Mouse (Mus musculus): Measurements from ENCODE around the gene Vangl1. TPM values are rescaled to one million over a fixed set of nuclear protein-coding genes. Genes with fewer than 3 reads are reported as not detected.

Vangl1 gene
- polyA plus RNA-seq, 1 experiment from 2014 or later, result 28.4 TPM

DNA sequence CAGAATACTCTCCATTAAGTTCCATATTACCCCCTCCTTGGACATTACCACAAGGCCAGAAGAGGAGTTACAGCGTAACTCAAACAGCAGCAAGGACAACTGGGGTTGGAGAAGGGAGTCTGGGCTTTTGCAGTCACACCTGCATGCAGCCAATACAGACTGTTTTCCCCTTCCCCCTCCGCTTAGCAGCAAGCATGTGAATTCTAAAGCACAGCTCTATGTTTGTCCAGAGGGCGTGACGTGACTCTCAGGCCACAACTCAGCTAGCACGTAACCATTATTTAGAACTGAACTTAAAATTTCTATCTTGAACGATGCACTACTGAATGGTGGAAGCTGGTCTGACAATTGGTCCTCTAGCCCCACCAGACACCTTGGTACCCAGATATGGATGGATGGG is 63.9 kb downstream of the Vangl1 start:
- Histone ChIP-seq H3K27me3 (ENCODE audit: insufficient read depth, low read length) (no peaks in the 10 kb centered on the region), H3K4me1 (ENCODE audit: insufficient read depth) (peaks cover 11% of the 10 kb centered on the region; the same call in 1 of the 2 replicates), H3K4me3 (ENCODE audit: low read depth, low read length) (no peak overlapping the region), H3K9me3 (ENCODE audit: low read depth, low read length) (no peaks in the 10 kb centered on the region), H3K4me2 (no peak overlapping the region), H3K36me3 (ENCODE audit: insufficient read depth) (no peaks in the 10 kb centered on the region), H3K27ac (ENCODE audit: low read depth) (0 out of 2 replicates have a peak overlapping the region, but pooled peaks have one; percentile 2), H3K9ac (no peak overlapping the region)
- DNase-seq (no peak), ATAC-seq (ENCODE audit: insufficient read depth) (no peak)
- 72% methylated on average over 6 of the region's 6 CpGs for WGBS
- no peak for TF ChIP-seq CTCF (IDR thresholded peaks at IDR 0.05; ENCODE audit: low read depth)

DNA sequence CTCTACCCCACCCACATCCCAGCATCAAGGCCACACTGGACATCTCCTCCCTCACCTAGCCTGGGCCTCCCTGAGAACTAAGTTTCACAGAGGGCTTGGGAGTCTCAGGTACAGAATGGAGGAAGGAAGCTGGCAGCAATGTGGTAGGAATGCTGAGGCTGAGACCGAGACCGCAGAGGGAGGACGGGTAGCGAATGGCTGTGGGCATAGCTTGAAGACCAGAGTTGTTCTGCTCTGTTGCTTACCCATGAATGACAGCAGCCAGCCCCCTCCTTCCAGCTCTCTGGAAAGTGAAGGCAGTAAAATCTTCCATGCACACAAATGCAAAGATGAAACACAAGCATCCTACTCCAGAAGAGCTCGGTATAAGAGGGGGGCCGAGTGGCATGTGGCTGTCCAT is 65.6 kb downstream of the Vangl1 start:
- H3K4me3 ChIP-seq (ENCODE audit: low read depth, low read length), result no peak overlapping the region
- H3K27ac ChIP-seq (ENCODE audit: low read depth), result no peak overlapping the region
- no peak overlapping the region for H3K9ac ChIP-seq
- DNase-seq (no peak), ATAC-seq (ENCODE audit: insufficient read depth) (no peak)
- no peak overlapping the region for H3K4me2 ChIP-seq
- peaks cover 15% of the 10 kb centered on the region; the same call in 1 of the 2 replicates for H3K4me1 ChIP-seq (ENCODE audit: insufficient read depth)
- no peaks in the 10 kb centered on the region for H3K27me3 ChIP-seq (ENCODE audit: insufficient read depth, low read length)
- H3K36me3 ChIP-seq (ENCODE audit: insufficient read depth), result no peaks in the 10 kb centered on the region
- WGBS, result 79% methylated on average over 6 of the region's 6 CpGs
- no peak for TF ChIP-seq CTCF (IDR thresholded peaks at IDR 0.05; ENCODE audit: low read depth)
- H3K9me3 ChIP-seq (ENCODE audit: low read depth, low read length), result no peaks in the 10 kb centered on the region

DNA sequence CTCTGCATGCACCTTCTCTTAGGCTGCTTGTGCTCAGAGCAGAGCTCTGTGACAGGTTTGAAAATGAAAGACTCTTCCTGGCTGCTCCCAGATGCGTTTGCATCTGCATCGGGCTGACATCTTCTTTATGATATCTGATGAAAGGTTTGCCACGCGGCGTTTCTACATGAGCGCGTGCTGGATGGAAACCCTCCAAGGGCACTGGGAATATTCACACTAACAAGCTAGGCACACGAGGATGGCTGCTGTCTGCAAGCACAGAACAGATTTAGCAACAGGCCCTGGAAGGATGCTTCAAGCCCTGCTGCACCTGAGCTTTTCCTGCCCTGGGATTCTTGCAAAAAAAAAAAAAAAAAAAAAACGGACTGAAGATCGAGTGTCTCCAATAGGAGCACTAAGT is 67.3 kb downstream of the Vangl1 start:
- H3K4me3 ChIP-seq (ENCODE audit: low read depth, low read length), result no peak overlapping the region
- no peak overlapping the region for H3K9ac ChIP-seq
- no peaks in the 10 kb centered on the region for H3K36me3 ChIP-seq (ENCODE audit: insufficient read depth)
- TF ChIP-seq CTCF (IDR thresholded peaks at IDR 0.05; ENCODE audit: low read depth), result no peak
- H3K27ac ChIP-seq (ENCODE audit: low read depth), result peak overlapping the region; percentile 94
- 63% methylated on average over 10 of the region's 10 CpGs for WGBS
- H3K27me3 ChIP-seq (ENCODE audit: insufficient read depth, low read length), result no peaks in the 10 kb centered on the region
- DNase-seq, result no peak
- H3K4me1 ChIP-seq (ENCODE audit: insufficient read depth), result peaks cover 15% of the 10 kb centered on the region; the same call in 1 of the 2 replicates
- no peak for ATAC-seq (ENCODE audit: insufficient read depth)
- no peaks in the 10 kb centered on the region for H3K9me3 ChIP-seq (ENCODE audit: low read depth, low read length)
- H3K4me2 ChIP-seq, result no peak overlapping the region

DNA sequence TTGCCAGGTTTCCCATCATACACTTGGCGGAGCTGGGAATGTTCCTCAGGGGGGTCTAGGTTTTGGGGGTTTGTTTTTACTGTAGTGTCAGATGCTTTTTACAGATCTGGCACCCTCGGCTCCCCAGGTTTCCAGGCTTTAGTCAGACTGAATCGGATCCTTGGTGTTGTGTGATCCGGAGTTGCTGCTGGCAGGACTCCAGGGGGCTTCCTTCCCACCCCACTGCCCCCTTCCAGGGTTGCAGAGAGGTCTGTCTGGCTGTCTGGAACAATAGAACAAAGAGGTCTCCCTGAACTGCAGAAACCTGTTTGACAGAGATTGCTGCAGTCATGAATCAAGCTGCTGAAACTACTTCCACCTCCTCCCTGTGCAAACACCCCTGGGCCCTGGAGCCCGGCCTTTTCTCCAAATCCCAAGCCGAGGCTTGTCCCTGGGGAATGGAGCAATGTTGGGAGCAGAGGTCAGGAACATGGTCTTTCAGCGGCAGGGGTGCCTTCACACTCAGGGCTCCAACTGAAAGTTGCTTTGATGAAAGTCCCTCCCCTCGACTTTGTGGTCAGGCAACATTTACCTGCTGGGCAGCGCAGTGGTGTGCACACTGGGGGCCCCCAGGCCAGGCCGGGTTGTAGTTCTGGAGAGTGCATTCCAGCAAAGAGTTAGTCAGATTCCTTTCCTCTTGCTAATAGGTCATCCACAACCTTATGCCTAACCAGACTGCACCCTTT is 68.9 kb downstream of the Vangl1 start:
- ATAC-seq (ENCODE audit: insufficient read depth) (peak; percentile 87), DNase-seq (peak; percentile 74)
- Histone ChIP-seq H3K4me1 (ENCODE audit: insufficient read depth) (peaks cover 15% of the 10 kb centered on the region; the same call in 1 of the 2 replicates), H3K27me3 (ENCODE audit: insufficient read depth, low read length) (no peaks in the 10 kb centered on the region), H3K9ac (no peak overlapping the region), H3K4me2 (peak overlapping the region; percentile 15; the same call in 1 of the 2 replicates), H3K27ac (ENCODE audit: low read depth) (peak overlapping the region; percentile 94), H3K36me3 (ENCODE audit: insufficient read depth) (no peaks in the 10 kb centered on the region), H3K4me3 (ENCODE audit: low read depth, low read length) (no peak overlapping the region), H3K9me3 (ENCODE audit: low read depth, low read length) (no peaks in the 10 kb centered on the region)
- 18% methylated on average over 10 of the region's 10 CpGs for WGBS
- TF ChIP-seq CTCF (IDR thresholded peaks at IDR 0.05; ENCODE audit: low read depth), result no peak

DNA sequence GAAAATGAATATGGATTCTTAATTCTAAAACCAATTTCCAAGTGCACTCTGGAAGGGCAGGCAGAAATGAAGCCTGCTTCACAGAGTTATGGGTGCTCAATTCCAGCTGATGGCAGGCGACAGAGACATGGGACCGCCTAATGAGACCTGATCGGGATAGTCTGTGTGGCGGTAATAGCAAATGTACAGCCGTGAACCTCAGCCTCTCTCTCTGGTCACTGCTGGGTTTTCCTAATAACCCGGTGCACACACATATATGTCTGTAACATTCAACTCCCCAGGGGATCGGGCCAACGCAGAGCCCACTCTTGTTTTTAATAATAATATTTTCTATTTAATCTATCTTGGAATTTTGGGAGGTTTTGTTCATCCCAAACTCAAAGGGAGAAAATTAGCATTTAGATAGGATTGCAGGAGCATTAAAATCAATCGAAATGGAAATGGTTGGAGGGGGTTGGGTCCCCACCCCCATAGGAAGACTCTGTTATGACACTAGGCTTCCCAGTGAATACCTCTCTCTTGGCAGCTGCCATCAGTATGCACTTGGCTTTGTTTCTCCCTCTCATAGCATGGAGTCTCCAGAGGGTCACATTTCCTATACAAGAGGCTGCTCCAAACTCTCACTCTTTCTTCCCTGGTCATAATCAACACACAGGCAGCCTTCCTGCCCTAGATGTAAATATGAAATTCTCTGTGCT is 72.7 kb downstream of the Vangl1 start:
- DNase-seq, result no peak
- Histone ChIP-seq H3K4me2 (no peak overlapping the region), H3K9me3 (ENCODE audit: low read depth, low read length) (no peaks in the 10 kb centered on the region), H3K4me1 (ENCODE audit: insufficient read depth) (peaks cover 14% of the 10 kb centered on the region; the same call in 1 of the 2 replicates), H3K4me3 (ENCODE audit: low read depth, low read length) (no peak overlapping the region), H3K27me3 (ENCODE audit: insufficient read depth, low read length) (no peaks in the 10 kb centered on the region), H3K36me3 (ENCODE audit: insufficient read depth) (no peaks in the 10 kb centered on the region), H3K27ac (ENCODE audit: low read depth) (no peak overlapping the region), H3K9ac (no peak overlapping the region)
- WGBS, result 81% methylated on average over 9 of the region's 9 CpGs
- TF ChIP-seq CTCF (IDR thresholded peaks at IDR 0.05; ENCODE audit: low read depth), result no peak
- no peak for ATAC-seq (ENCODE audit: insufficient read depth)

DNA sequence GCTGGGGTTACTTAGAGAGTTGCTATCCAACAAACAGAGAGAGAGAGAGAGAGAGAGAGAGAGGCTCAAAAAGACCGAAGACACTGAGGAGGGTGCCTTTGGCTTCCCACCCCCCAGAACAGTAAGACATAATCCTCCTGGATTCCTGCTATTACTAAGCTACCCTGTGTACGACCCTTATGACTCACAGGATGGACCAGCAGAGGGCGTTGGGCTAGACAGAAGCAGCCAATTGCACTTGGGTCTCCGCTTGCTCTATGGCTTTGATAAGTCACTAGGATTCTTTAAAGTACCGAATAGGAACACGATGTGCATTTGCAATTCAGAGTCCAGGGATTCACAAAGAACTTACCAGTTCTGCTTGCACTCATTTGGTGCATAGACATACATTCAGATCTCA is 74.0 kb downstream of the Vangl1 start:
- Histone ChIP-seq H3K9ac (no peak overlapping the region), H3K4me3 (ENCODE audit: low read depth, low read length) (no peak overlapping the region), H3K9me3 (ENCODE audit: low read depth, low read length) (no peaks in the 10 kb centered on the region), H3K27me3 (ENCODE audit: insufficient read depth, low read length) (no peaks in the 10 kb centered on the region), H3K36me3 (ENCODE audit: insufficient read depth) (no peaks in the 10 kb centered on the region), H3K4me2 (no peak overlapping the region), H3K27ac (ENCODE audit: low read depth) (no peak overlapping the region), H3K4me1 (ENCODE audit: insufficient read depth) (peaks cover 3% of the 10 kb centered on the region; the same call in 1 of the 2 replicates)
- TF ChIP-seq CTCF (IDR thresholded peaks at IDR 0.05; ENCODE audit: low read depth), result peak; percentile 39
- ATAC-seq (ENCODE audit: insufficient read depth) (no peak), DNase-seq (no peak)
- WGBS, result 64% methylated on average over 6 of the region's 6 CpGs

DNA sequence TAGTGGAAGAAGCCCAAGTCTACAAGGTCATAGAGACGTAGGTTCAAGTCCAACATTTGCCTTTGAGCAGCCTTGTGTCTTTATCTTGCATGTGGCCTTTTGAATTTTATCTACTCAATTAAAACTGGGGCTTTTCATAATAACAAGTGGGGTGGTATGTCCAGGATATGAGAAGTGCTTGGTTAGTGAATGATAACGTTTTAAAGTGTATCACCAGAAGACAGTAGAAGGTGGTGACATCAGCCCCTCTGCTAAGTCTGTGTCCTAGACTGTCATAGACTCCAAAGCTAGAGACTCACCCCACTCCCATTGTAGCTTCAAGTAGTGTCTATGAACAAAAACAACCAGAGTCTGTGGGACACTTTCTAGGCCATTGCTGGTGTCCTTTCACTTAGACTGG is 76.3 kb downstream of the Vangl1 start:
- Histone ChIP-seq H3K27ac (ENCODE audit: low read depth) (no peak overlapping the region), H3K9ac (no peak overlapping the region), H3K4me3 (ENCODE audit: low read depth, low read length) (no peak overlapping the region), H3K4me1 (ENCODE audit: insufficient read depth) (no peaks in the 10 kb centered on the region), H3K27me3 (ENCODE audit: insufficient read depth, low read length) (no peaks in the 10 kb centered on the region), H3K4me2 (no peak overlapping the region), H3K9me3 (ENCODE audit: low read depth, low read length) (no peaks in the 10 kb centered on the region), H3K36me3 (ENCODE audit: insufficient read depth) (no peaks in the 10 kb centered on the region)
- no peak for TF ChIP-seq CTCF (IDR thresholded peaks at IDR 0.05; ENCODE audit: low read depth)
- ATAC-seq (ENCODE audit: insufficient read depth) (no peak), DNase-seq (no peak)
- WGBS, result 78% methylated on average over 2 of the region's 2 CpGs

Measured in lung, embryonic 14.5 days (tissue).